Mouse (Mus musculus) small intestine, adult 2 months (tissue): ENCODE data around the gene Foxn3.

Source experiments
- CTCF ChIP-seq: fragments of 200-500 bp; IDR thresholded peaks from 2 replicates; pipeline ENCODE4 v1.5.1; 2012; ENCODE audit warnings: low read depth, mild to moderate bottlenecking, control low read depth, inconsistent platforms, low read length, moderate library complexity, mixed read lengths; ENCODE audit not compliant: insufficient replicate concordance, insufficient read length; ENCODE audit errors: extremely low read depth
- POLR2A ChIP-seq: fragments of 200-500 bp; IDR thresholded peaks from 2 replicates; pipeline ENCODE4 v1.6.1; 2012; ENCODE audit warnings: low read depth, mild to moderate bottlenecking, control low read depth, inconsistent platforms, low read length, moderate library complexity

DNA sequence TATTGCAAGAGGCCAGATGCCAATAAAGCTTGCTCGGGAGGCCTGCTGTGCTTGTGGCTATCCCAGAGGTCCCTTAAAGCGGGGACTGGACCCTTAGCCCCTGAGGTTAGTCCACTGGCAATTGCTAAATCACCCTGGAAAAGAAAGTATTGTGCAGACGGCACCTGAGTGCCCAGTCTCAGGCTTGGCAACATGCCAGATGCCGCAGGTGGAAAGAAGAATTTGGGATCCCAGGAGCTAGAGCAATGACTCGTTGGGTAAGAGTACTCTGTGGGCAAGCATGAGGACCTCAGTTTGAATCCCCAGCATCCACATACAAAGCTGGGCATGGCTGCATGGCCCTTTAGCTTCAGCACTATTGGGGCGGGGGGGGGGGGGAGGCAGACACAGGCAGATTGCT lies 35.9 kb downstream of the Foxn3 start:
- TF ChIP-seq CTCF, result no peak
- TF ChIP-seq POLR2A, result no peak
